Mouse (Mus musculus) thymus, adult 2 months (tissue): ENCODE measurements at regions not wholly inside any gene's neighbourhood (a gene's known extent, or its start where the extent isn't known, plus 50 kb on each side); places are given as distances from the start of the nearest gene placed in this dataset.
"Not testable (repeated sequence)": the region's sequence is repeated elsewhere in the genome, so short reads cannot be mapped to it uniquely, and the experiment has no call there.

Source experiments
- DNase-seq: peaks from one replicate; pipeline ENCODE4 v3.0.0; 2021
- H3K27ac ChIP-seq: fragments of 200-500 bp; 2 replicates; pipeline ENCODE4 v1.5.1; 2012; ENCODE audit warnings: low read length, control low read depth; ENCODE audit not compliant: control insufficient read depth, insufficient read depth
- H3K27me3 ChIP-seq: fragments of 200-500 bp; 2 replicates; pipeline ENCODE4 v1.6.1; 2012; ENCODE audit warnings: mild to moderate bottlenecking, low read length, moderate library complexity, mixed read lengths; ENCODE audit not compliant: control insufficient read depth, insufficient read depth
- H3K36me3 ChIP-seq: fragments of 200-500 bp; 2 replicates; pipeline ENCODE4 v1.6.1; 2012; ENCODE audit warnings: mild to moderate bottlenecking, low read length, moderate library complexity; ENCODE audit not compliant: control insufficient read depth, insufficient read depth
- H3K4me1 ChIP-seq: fragments of 200-500 bp; replicated peaks from 2 replicates; pipeline ENCODE4 v1.6.1; 2012; ENCODE audit warnings: low read length; ENCODE audit not compliant: control insufficient read depth, insufficient read depth
- H3K4me3 ChIP-seq: fragments of 200-500 bp; 2 replicates; pipeline ENCODE4 v1.5.1; 2012; ENCODE audit warnings: mild to moderate bottlenecking, low read length, control low read depth, moderate library complexity; ENCODE audit not compliant: control insufficient read depth, insufficient read depth
- CTCF ChIP-seq: fragments of 200-500 bp; IDR thresholded peaks from 2 replicates; pipeline ENCODE4 v1.5.1; 2012; ENCODE audit warnings: mild to moderate bottlenecking, control low read depth, low read length, moderate library complexity, borderline replicate concordance; ENCODE audit not compliant: control insufficient read depth, poor library complexity, insufficient read depth; ENCODE audit errors: extremely low read depth
- POLR2A ChIP-seq: fragments of 200-500 bp; IDR thresholded peaks from 2 replicates; pipeline ENCODE4 v1.6.1; 2012; ENCODE audit warnings: mild to moderate bottlenecking, low read length, control low read depth, moderate library complexity; ENCODE audit not compliant: control insufficient read depth, poor library complexity, insufficient read depth; ENCODE audit errors: extremely low read depth
- WGBS: fragments of 180-500 bp; shearing (Covaris S2); methylation state at CpG from one replicate; pipeline ENCODE4 v1.1.7; 2018; 5-methylcytosine and 5-hydroxymethylcytosine counted together

DNA sequence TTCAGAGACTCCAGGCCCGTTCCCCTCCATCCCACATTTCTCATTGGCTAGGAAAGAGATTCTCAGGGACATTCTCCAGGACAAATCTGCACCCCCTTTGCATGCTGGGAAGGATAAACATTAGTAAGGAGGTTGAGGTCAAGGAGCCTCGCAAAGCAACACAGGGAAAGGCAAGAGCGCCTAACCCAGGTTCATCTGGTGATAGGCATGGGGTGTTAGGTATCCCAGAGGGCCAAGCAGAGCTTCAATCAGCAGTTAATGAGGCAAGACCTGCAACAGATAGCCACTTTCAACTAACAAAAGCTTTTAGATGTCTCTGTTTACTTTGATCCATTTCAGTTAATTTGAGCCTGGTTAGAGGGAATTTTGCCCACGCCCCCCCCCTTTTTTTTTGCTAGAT lies 184.5 kb upstream of the Cdkn3 start:
- peaks cover 3% of the 10 kb centered on the region for H3K4me1 ChIP-seq
- H3K36me3 ChIP-seq: no peaks in the 10 kb centered on the region
- TF ChIP-seq CTCF (no peak), POLR2A (no peak)
- 93% methylated on average over 4 of the region's 4 CpGs for WGBS
- DNase-seq: no peak
- no peaks in the 10 kb centered on the region for H3K27me3 ChIP-seq
- no peak overlapping the region for H3K27ac ChIP-seq
- no peak overlapping the region for H3K4me3 ChIP-seq

GRCm38 (mm10) chr14:46575414-46575813 lies 184.9 kb upstream of the Cdkn3 start:
- H3K36me3 ChIP-seq: no peaks in the 10 kb centered on the region
- TF ChIP-seq POLR2A (no peak), CTCF (no peak)
- WGBS: 87% methylated on average over 3 of the region's 3 CpGs
- H3K27me3 ChIP-seq: no peaks in the 10 kb centered on the region
- H3K4me3 ChIP-seq: no peak overlapping the region
- no peak for DNase-seq
- peaks cover 3% of the 10 kb centered on the region for H3K4me1 ChIP-seq
- H3K27ac ChIP-seq: no peak overlapping the region

GRCm38 (mm10) chr14:46573401-46573800 lies 182.9 kb upstream of the Bmp4 start:
- Histone ChIP-seq H3K27me3 (no peaks in the 10 kb centered on the region), H3K4me1 (peaks cover 3% of the 10 kb centered on the region), H3K4me3 (no peak overlapping the region), H3K27ac (no peak overlapping the region), H3K36me3 (no peaks in the 10 kb centered on the region)
- 91% methylated on average over 6 of the region's 6 CpGs for WGBS
- DNase-seq: no peak
- TF ChIP-seq CTCF: no peak
- TF ChIP-seq POLR2A: no peak

DNA sequence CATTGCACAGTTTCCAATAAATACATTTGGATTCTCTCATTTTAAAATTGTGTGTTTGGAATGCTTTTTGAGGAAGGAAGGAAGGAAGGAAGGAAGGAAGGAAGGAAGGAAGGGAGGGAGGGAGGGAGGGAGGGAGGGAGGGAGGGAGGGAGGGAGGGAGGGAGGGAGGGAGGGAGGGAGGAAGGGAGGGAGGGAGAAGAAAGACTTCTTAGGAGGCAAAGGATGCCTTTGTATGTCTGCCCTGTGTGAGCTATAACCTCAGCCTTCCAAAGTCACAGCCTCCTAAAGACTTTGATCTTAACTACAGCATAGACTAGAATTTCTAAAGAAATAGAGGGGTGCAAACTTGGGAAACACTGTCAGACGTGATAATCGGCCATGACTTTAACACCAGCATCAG lies 182.5 kb upstream of the Bmp4 start:
- not testable (repeated sequence) for H3K4me3 ChIP-seq, H3K36me3 ChIP-seq, H3K4me1 ChIP-seq, DNase-seq, H3K27ac ChIP-seq, H3K27me3 ChIP-seq
- 88% methylated on average over 2 of the region's 2 CpGs for WGBS

DNA sequence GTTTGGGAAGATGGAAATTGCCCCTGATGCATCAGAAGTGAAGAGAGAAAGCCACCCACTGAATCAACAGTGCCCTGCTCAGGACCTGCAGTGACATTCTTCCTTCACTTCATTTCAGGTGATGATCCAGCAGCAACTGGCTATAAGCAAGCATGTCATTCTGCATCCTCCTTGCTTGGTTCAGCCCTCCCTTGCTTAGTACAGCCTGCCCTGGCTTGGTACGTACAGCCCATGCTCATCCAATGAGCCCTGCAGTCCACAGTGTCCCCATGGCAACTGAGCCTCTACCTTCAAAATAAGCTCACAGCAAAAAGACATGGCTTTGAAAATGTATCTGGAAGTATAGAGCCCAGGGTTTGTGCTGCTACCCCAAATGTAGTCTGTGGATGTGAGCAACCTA lies 181.4 kb upstream of the Bmp4 start:
- WGBS: 90% methylated on average over 1 of the region's 1 CpGs
- Histone ChIP-seq H3K36me3 (no peaks in the 10 kb centered on the region), H3K4me1 (no peaks in the 10 kb centered on the region), H3K4me3 (no peak overlapping the region), H3K27ac (no peak overlapping the region), H3K27me3 (no peaks in the 10 kb centered on the region)
- no peak for DNase-seq
- no peak for TF ChIP-seq CTCF
- no peak for TF ChIP-seq POLR2A

DNA sequence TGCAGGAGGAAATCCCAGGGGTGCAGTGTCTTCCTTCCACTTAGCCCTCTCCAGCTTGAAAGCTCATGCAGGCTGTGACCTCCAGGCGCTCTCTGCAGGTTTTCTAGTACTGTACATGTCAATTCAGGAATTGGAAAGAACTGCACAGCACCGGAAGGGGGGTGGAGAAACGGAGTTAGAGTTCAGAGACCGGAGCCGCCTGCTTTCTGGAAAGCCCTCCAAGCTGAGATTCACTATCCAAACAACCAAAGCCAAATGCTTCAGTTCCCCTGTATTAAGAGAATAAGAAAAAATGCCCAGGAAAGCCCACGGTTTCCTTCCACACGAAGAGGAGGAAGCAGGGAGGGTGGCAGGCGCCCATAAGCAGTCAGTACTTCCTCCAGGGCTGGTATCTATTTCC lies 178.8 kb upstream of the Bmp4 start:
- no peak overlapping the region for H3K27ac ChIP-seq
- no peak for DNase-seq

DNA sequence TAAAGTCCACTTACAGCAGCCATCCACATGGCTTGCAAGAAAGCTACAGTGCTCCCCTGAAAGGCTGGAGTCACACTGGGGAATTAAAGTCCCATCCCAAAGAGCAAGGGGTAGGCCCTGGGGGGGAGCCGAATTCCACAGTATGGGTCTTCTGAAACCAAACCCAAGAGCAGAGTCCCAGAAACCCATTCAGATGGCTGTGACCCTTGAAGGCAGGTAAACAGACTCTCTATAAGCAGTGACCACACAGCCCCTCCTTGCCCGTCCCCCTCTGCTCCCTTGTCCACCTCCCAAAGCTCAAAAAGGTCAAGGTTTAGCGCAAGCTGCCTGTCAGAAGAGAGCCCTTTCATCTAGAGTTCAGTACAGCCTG lies 176.9 kb upstream of the Bmp4 start:
- TF ChIP-seq CTCF (no peak), POLR2A (no peak)
- no peak for DNase-seq
- 91% methylated on average over 3 of the region's 3 CpGs for WGBS
- H3K4me3 ChIP-seq: no peak overlapping the region
- H3K4me1 ChIP-seq: no peaks in the 10 kb centered on the region
- no peak overlapping the region for H3K27ac ChIP-seq
- no peaks in the 10 kb centered on the region for H3K27me3 ChIP-seq
- no peaks in the 10 kb centered on the region for H3K36me3 ChIP-seq

More for the DNA sequence above, 178.8 kb upstream of the Bmp4 start:
- no peak for TF ChIP-seq CTCF
- TF ChIP-seq POLR2A: no peak
- 82% methylated on average over 8 of the region's 8 CpGs for whole genome bisulfite sequencing
- no peaks in the 10 kb centered on the region for H3K27me3 ChIP-seq
- H3K4me3 ChIP-seq: no peak overlapping the region
- H3K4me1 ChIP-seq: no peaks in the 10 kb centered on the region
- no peaks in the 10 kb centered on the region for H3K36me3 ChIP-seq
